Mouse (Mus musculus) forebrain, embryonic 13.5 days (tissue): Measurements from ENCODE around the gene Ube2g2. TPM values are rescaled to one million over a fixed set of nuclear protein-coding genes. Genes with fewer than 3 reads are reported as not detected.

Experiments used
- ATAC-seq: fragments of 200-750 bp; cut with Nextera tagmentation; 2 replicates; pipeline ENCODE4 v1.8.0; 2017
- H3K27ac ChIP-seq: fragments of 300-500 bp; sonication (generic); 2 replicates; pipeline ENCODE4 v1.5.1; 2015; ENCODE audit warnings: inconsistent platforms, mild to moderate bottlenecking, moderate library complexity
- H3K27me3 ChIP-seq: fragments of 300-500 bp; sonication (generic); 2 replicates; pipeline ENCODE4 v1.6.1; 2015; ENCODE audit warnings: mild to moderate bottlenecking, inconsistent platforms
- H3K36me3 ChIP-seq: fragments of 300-500 bp; sonication (generic); 2 replicates; pipeline ENCODE4 v1.6.1; 2015; ENCODE audit warnings: mild to moderate bottlenecking, inconsistent platforms; ENCODE audit not compliant: poor library complexity, severe bottlenecking
- H3K4me1 ChIP-seq: fragments of 300-500 bp; sonication (generic); 2 replicates; pipeline ENCODE4 v1.6.1; 2015; ENCODE audit warnings: inconsistent platforms
- H3K4me2 ChIP-seq: fragments of 300-500 bp; sonication (generic); 2 replicates; pipeline ENCODE4 v1.6.1; 2015; ENCODE audit warnings: inconsistent platforms, mild to moderate bottlenecking, moderate library complexity
- H3K4me3 ChIP-seq: fragments of 300-500 bp; sonication (generic); 2 replicates; pipeline ENCODE4 v1.5.1; 2015; ENCODE audit warnings: mild to moderate bottlenecking, inconsistent platforms
- H3K9ac ChIP-seq: fragments of 300-500 bp; sonication (generic); 2 replicates; pipeline ENCODE4 v1.6.1; 2015; ENCODE audit warnings: mild to moderate bottlenecking, inconsistent platforms
- H3K9me3 ChIP-seq: fragments of 300-500 bp; sonication (generic); replicated peaks from 2 replicates; pipeline ENCODE4 v1.6.1; 2016; ENCODE audit warnings: inconsistent platforms
- WGBS: fragments of 180-500 bp; shearing (Covaris S2); methylation state at CpG from one replicate; pipeline ENCODE4 v1.1.7; 2015; 5-methylcytosine and 5-hydroxymethylcytosine counted together
- polyA plus RNA-seq: library from polyadenylated mRNA; unstranded; fragments of >200 nt; fragmentation: Nextera tagmentation; extraction: Ambion mirVana; gene quantifications from 2 replicates; pipeline ENCODE4 v1.2.1, GENCODE M21; 2015

Gene Ube2g2
- polyA plus RNA-seq, 1 experiment from 2014 or later: 103 TPM

GRCm38 (mm10) chr10:77589117-77589516 lies 33.0 kb upstream of the Ube2g2 start:
- H3K27me3 ChIP-seq: no peaks in the 10 kb centered on the region
- no peak for ATAC-seq
- no peaks in the 10 kb centered on the region for H3K9me3 ChIP-seq
- H3K36me3 ChIP-seq: peaks cover 62% of the 10 kb centered on the region
- H3K9ac ChIP-seq: no peak overlapping the region
- H3K27ac ChIP-seq: peak overlapping the region; percentile 6; the same call in 1 of the 2 replicates
- H3K4me2 ChIP-seq: no peak overlapping the region
- peaks cover under 1% of the 10 kb centered on the region; the same call in 1 of the 2 replicates for H3K4me1 ChIP-seq
- WGBS: 91% methylated on average over 7 of the region's 7 CpGs
- no peak overlapping the region for H3K4me3 ChIP-seq

- no peak for ATAC-seq
- no peak overlapping the region for H3K4me2 ChIP-seq
- no peak overlapping the region for H3K4me3 ChIP-seq
- H3K27me3 ChIP-seq: no peaks in the 10 kb centered on the region
- H3K4me1 ChIP-seq: no peaks in the 10 kb centered on the region
- peaks cover 68% of the 10 kb centered on the region for H3K36me3 ChIP-seq
- WGBS: 80% methylated on average over 8 of the region's 8 CpGs
- H3K27ac ChIP-seq: no peak overlapping the region
- no peak overlapping the region for H3K9ac ChIP-seq
- no peaks in the 10 kb centered on the region for H3K9me3 ChIP-seq
Observed at GRCm38 (mm10) chr10:77589749-77590148, 32.3 kb upstream of the Ube2g2 start.

- Histone ChIP-seq H3K9me3 (no peaks in the 10 kb centered on the region), H3K36me3 (peaks cover 79% of the 10 kb centered on the region), H3K4me3 (no peak overlapping the region), H3K4me2 (no peak overlapping the region), H3K4me1 (no peaks in the 10 kb centered on the region), H3K27me3 (no peaks in the 10 kb centered on the region), H3K9ac (no peak overlapping the region), H3K27ac (no peak overlapping the region)
- WGBS: 30% methylated on average over 6 of the region's 6 CpGs
- peak; percentile 63; the same call in 1 of the 2 replicates for ATAC-seq
Observed at GRCm38 (mm10) chr10:77590812-77591211, 31.3 kb upstream of the Ube2g2 start.

- Histone ChIP-seq H3K9me3 (no peaks in the 10 kb centered on the region), H3K27me3 (no peaks in the 10 kb centered on the region), H3K36me3 (peaks cover 86% of the 10 kb centered on the region), H3K9ac (no peak overlapping the region), H3K4me3 (no peak overlapping the region), H3K27ac (no peak overlapping the region), H3K4me1 (no peaks in the 10 kb centered on the region), H3K4me2 (no peak overlapping the region)
- WGBS: 51% methylated on average over 6 of the region's 6 CpGs
- no peak for ATAC-seq
Observed at GRCm38 (mm10) chr10:77591546-77591945, 30.5 kb upstream of the Ube2g2 start.

- no peak overlapping the region for H3K27ac ChIP-seq
- whole genome bisulfite sequencing: 96% methylated on average over 2 of the region's 2 CpGs
- H3K4me3 ChIP-seq: no peak overlapping the region
- ATAC-seq: no peak
- no peak overlapping the region for H3K4me2 ChIP-seq
- no peaks in the 10 kb centered on the region for H3K9me3 ChIP-seq
- peaks cover 78% of the 10 kb centered on the region for H3K36me3 ChIP-seq
- H3K27me3 ChIP-seq: no peaks in the 10 kb centered on the region
- no peaks in the 10 kb centered on the region for H3K4me1 ChIP-seq
- no peak overlapping the region for H3K9ac ChIP-seq
Observed at GRCm38 (mm10) chr10:77596060-77596459, 26.0 kb upstream of the Ube2g2 start.

GRCm38 (mm10) chr10:77603021-77603420 lies 19.1 kb upstream of the Ube2g2 start:
- no peaks in the 10 kb centered on the region for H3K9me3 ChIP-seq
- H3K9ac ChIP-seq: no peak overlapping the region
- H3K4me1 ChIP-seq: peaks cover 15% of the 10 kb centered on the region
- no peaks in the 10 kb centered on the region for H3K27me3 ChIP-seq
- H3K36me3 ChIP-seq: peaks cover 20% of the 10 kb centered on the region
- no peak overlapping the region for H3K4me2 ChIP-seq
- no peak for ATAC-seq
- H3K27ac ChIP-seq: no peak overlapping the region
- no peak overlapping the region for H3K4me3 ChIP-seq
- WGBS: 59% methylated on average over 4 of the region's 4 CpGs

GRCm38 (mm10) chr10:77604111-77604510 lies 18.0 kb upstream of the Ube2g2 start:
- Histone ChIP-seq H3K27me3 (no peaks in the 10 kb centered on the region), H3K27ac (no peak overlapping the region), H3K9ac (no peak overlapping the region), H3K4me2 (no peak overlapping the region), H3K36me3 (peaks cover 13% of the 10 kb centered on the region), H3K4me1 (peaks cover 18% of the 10 kb centered on the region), H3K9me3 (no peaks in the 10 kb centered on the region), H3K4me3 (no peak overlapping the region)
- 91% methylated on average over 6 of the region's 6 CpGs for WGBS
- no peak for ATAC-seq

GRCm38 (mm10) chr10:77604958-77605357 lies 17.1 kb upstream of the Ube2g2 start:
- Histone ChIP-seq H3K4me2 (no peak overlapping the region), H3K4me3 (no peak overlapping the region), H3K9ac (no peak overlapping the region), H3K36me3 (peaks cover 16% of the 10 kb centered on the region), H3K27ac (peak overlapping the region; percentile 92; the same call in 1 of the 2 replicates), H3K27me3 (no peaks in the 10 kb centered on the region), H3K4me1 (peaks cover 18% of the 10 kb centered on the region), H3K9me3 (no peaks in the 10 kb centered on the region)
- WGBS: 75% methylated on average over 5 of the region's 5 CpGs
- ATAC-seq: no peak

- Histone ChIP-seq H3K4me2 (peak overlapping the region; percentile 87), H3K4me1 (peaks cover 20% of the 10 kb centered on the region), H3K9me3 (no peaks in the 10 kb centered on the region), H3K27ac (peak overlapping the region; percentile 92), H3K27me3 (no peaks in the 10 kb centered on the region), H3K4me3 (peak overlapping the region; percentile 79), H3K36me3 (peaks cover 20% of the 10 kb centered on the region), H3K9ac (no peak overlapping the region)
- ATAC-seq: peak; percentile 7; the same call in 1 of the 2 replicates
- WGBS: 43% methylated on average over 1 of the region's 1 CpGs
Observed at GRCm38 (mm10) chr10:77605368-77605767, 16.7 kb upstream of the Ube2g2 start.

- WGBS: under 1% methylated on average over 117 of the region's 119 CpGs
- H3K4me1 ChIP-seq: peaks cover 26% of the 10 kb centered on the region
- H3K4me2 ChIP-seq: peak within 1 kb of the TSS; percentile 87
- peaks cover 28% of the 10 kb centered on the region for H3K36me3 ChIP-seq
- no peaks in the 10 kb centered on the region for H3K27me3 ChIP-seq
- H3K27ac ChIP-seq: peak within 1 kb of the TSS; percentile 92
- peak; percentile 89 for ATAC-seq
- H3K9me3 ChIP-seq: no peaks in the 10 kb centered on the region
- peak within 1 kb of the TSS; percentile 85 for H3K9ac ChIP-seq
- peak within 1 kb of the TSS; percentile 79 for H3K4me3 ChIP-seq
Observed at GRCm38 (mm10) chr10:77605908-77606826, 15.9 kb upstream of the Ube2g2 start, which contains the start of the genes Sumo3 and Gm49325. TSS of gene Sumo3 (plus strand) at chr10:77606097. TSS of gene Gm49325 (plus strand) at chr10:77606197.

GRCm38 (mm10) chr10:77606855-77607254 lies 15.2 kb upstream of the Ube2g2 start:
- Histone ChIP-seq H3K9ac (peak overlapping the region; percentile 85), H3K27me3 (no peaks in the 10 kb centered on the region), H3K4me1 (peaks cover 26% of the 10 kb centered on the region), H3K9me3 (no peaks in the 10 kb centered on the region), H3K4me3 (peak overlapping the region; percentile 79), H3K27ac (peak overlapping the region; percentile 92; the same call in 1 of the 2 replicates), H3K4me2 (peak overlapping the region; percentile 87), H3K36me3 (peaks cover 35% of the 10 kb centered on the region)
- ATAC-seq: peak; percentile 16
- WGBS: 45% methylated on average over 7 of the region's 7 CpGs

GRCm38 (mm10) chr10:77607441-77607840 lies 14.6 kb upstream of the Ube2g2 start:
- WGBS: 74% methylated on average over 5 of the region's 5 CpGs
- Histone ChIP-seq H3K4me3 (peak overlapping the region; percentile 79), H3K27ac (no peak overlapping the region), H3K27me3 (no peaks in the 10 kb centered on the region), H3K9ac (no peak overlapping the region), H3K9me3 (no peaks in the 10 kb centered on the region), H3K36me3 (peaks cover 39% of the 10 kb centered on the region), H3K4me1 (peaks cover 26% of the 10 kb centered on the region), H3K4me2 (peak overlapping the region; percentile 87)
- ATAC-seq: no peak
